Mouse (Mus musculus): ENCODE data around the gene Slc7a1. TPM values are rescaled to one million over a fixed set of nuclear protein-coding genes. Genes with fewer than 3 reads are reported as not detected.
A peak's percentile ranks its signal among the peaks of the same experiment; 100 is the strongest.

Gene Slc7a1
- total and polyA plus RNA-seq, 3 experiments: 20.5 to 78.3 (median 69.5) TPM

GRCm38 (mm10) chr5:148444974-148445373, 45.3 kb upstream of the Slc7a1 start:
- Histone ChIP-seq H3K79me2 (replicated peaks; ENCODE audit: control insufficient read depth, extremely low read depth, insufficient read depth, poor library complexity, severe bottlenecking) (no peaks in the 10 kb centered on the region), H3K36me3 (replicated peaks in 1 of 2; ENCODE audit: control insufficient read depth in 1 of 2, insufficient read depth in 1 of 2, low read length in 1 of 2) (no peaks in the 10 kb centered on the region), H3K27ac (ENCODE audit: insufficient read depth, low read depth) (no peak overlapping the region), H3K9me3 (replicated peaks; ENCODE audit: low read length) (peaks cover 10% of the 10 kb centered on the region), H3K27me3 (replicated peaks) (no peaks in the 10 kb centered on the region), H3K9ac (ENCODE audit: insufficient read depth, low read depth) (no peak overlapping the region), H3K4me1 (ENCODE audit: control insufficient read depth in 1 of 2, insufficient read depth in 2 of 2) (peaks cover 0 to 13% of the 10 kb centered on the region in 2 experiments; a peak in 2 of 4 replicates), H3K4me3 (replicated peaks in 1 of 3; ENCODE audit: low read depth in 2 of 3, low read length in 2 of 3, poor library complexity in 1 of 3) (no peak overlapping the region), H3K4me2 (ENCODE audit: insufficient read depth, low read depth, poor library complexity, severe bottlenecking) (no peak overlapping the region)
- in situ Hi-C loops (cut with MboI; ENCODE audit: low pct_ligation_motif_present, low pct_unique_long_range_greater_than_20kb, low sequenced_read_pairs): loop anchor here (5.0 kb wide), 1 partner anchor 108 kb away; no protein-coding TSS in a partner anchor
- dilution Hi-C loops (cut with MboI; ENCODE audit: extremely low pct_ligation_motif_present, extremely low pct_unique_long_range_greater_than_20kb, low sequenced_read_pairs): no loop called here
- TF ChIP-seq HCFC1 (IDR thresholded peaks at IDR 0.05; ENCODE audit: low read depth, low read length) (no peak), MXI1 (IDR thresholded peaks at IDR 0.05; ENCODE audit: low read depth, low read length) (no peak), USF2 (conservative IDR thresholded peaks at IDR 0.05; ENCODE audit: low read depth, low read length) (no peak), CTCF (conservative IDR thresholded peaks at IDR 0.05 in 1 of 2, IDR thresholded peaks at IDR 0.05 in 1 of 2; ENCODE audit: low read depth in 2 of 2, low read length in 2 of 2) (peak in 1 of 2 experiments; percentile 24; a peak in 1 of 4 replicates), POLR2AphosphoS2 (IDR thresholded peaks at IDR 0.05; ENCODE audit: low read depth, low read length) (no peak), IRF4 (IDR thresholded peaks at IDR 0.05; ENCODE audit: low read depth, low read length) (no peak)
- no peak for DNase-seq (ENCODE audit: extremely low read depth)

DNA sequence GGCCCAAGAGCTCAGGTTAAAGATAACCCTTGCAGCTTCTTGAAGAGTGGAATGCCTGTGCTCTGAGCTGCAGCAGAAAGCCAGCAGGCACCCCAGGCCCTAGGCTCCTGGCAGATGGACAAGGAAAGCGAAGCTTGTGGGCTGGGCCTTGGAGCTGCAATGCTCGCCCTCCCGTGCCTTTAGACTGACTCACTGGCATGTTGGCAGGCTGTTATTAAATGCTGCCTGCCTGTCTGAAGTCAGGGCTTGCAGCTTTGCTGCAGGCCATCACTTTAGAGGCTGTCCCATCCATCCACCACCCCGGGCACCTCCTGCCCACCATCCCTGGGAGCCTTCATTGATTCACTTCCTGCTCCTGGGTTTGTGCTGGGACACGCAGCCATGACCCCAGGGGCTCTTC, 44.0 kb upstream of the Slc7a1 start:
- in situ Hi-C loops (cut with MboI; ENCODE audit: low pct_ligation_motif_present, low pct_unique_long_range_greater_than_20kb, low sequenced_read_pairs): no loop called here
- H3K4me2 ChIP-seq (ENCODE audit: insufficient read depth, low read depth, poor library complexity, severe bottlenecking): no peak overlapping the region
- dilution Hi-C loops (cut with MboI; ENCODE audit: extremely low pct_ligation_motif_present, extremely low pct_unique_long_range_greater_than_20kb, low sequenced_read_pairs): no loop called here

DNA sequence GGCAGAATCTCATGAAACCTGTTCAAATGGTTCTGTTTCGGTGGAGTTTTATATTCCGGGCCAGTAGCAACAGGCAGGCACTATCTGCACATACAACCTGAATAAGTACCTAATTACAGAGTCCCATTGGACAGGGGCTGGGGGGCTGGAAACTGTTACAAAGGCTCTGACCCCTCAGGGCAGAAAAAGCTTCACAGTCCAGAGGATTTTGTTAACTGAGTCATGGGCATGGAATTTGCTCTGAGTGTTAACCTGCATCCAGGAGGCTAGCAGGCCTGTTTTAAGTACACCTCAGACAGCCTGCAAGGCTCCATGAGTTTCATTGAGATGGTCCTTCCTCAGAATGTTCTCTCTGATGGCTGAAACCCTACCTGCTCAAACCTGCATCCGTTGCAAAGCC, 36.0 kb upstream of the Slc7a1 start:
- no peak overlapping the region for H3K4me3 ChIP-seq (replicated peaks in 1 of 3; ENCODE audit: low read depth in 2 of 3, low read length in 2 of 3, poor library complexity in 1 of 3)
- DNase-seq (ENCODE audit: extremely low read depth): no peak
- TF ChIP-seq TCF12 (IDR thresholded peaks at IDR 0.05; ENCODE audit: low read depth, low read length): no peak
- TF ChIP-seq RAD21 (IDR thresholded peaks at IDR 0.05; ENCODE audit: low read depth, low read length): no peak
- no peak for TF ChIP-seq CHD2 (IDR thresholded peaks at IDR 0.05; ENCODE audit: low read length)
- no peak for TF ChIP-seq ZNF384 (IDR thresholded peaks at IDR 0.05; ENCODE audit: low read depth, low read length)
- TF ChIP-seq MEF2A (IDR thresholded peaks at IDR 0.05; ENCODE audit: borderline replicate concordance, low read depth, low read length): no peak
- no peak for TF ChIP-seq JUN (IDR thresholded peaks at IDR 0.05; ENCODE audit: insufficient read depth, low read depth, low read length)
- no peak for TF ChIP-seq UBTF (IDR thresholded peaks at IDR 0.05; ENCODE audit: low read depth, low read length)
- TF ChIP-seq NRF1 (IDR thresholded peaks at IDR 0.05; ENCODE audit: low read depth, low read length): no peak
- TF ChIP-seq MAZ (IDR thresholded peaks at IDR 0.05; ENCODE audit: low read depth, low read length): no peak
- no peak for TF ChIP-seq CTCF (conservative IDR thresholded peaks at IDR 0.05 in 1 of 2, IDR thresholded peaks at IDR 0.05 in 1 of 2; ENCODE audit: low read depth in 2 of 2, low read length in 2 of 2)
- no peak for TF ChIP-seq IRF4 (IDR thresholded peaks at IDR 0.05; ENCODE audit: low read depth, low read length)
- H3K27me3 ChIP-seq (replicated peaks): no peaks in the 10 kb centered on the region
- H3K9ac ChIP-seq (ENCODE audit: insufficient read depth, low read depth): no peak overlapping the region
- no peak overlapping the region for H3K27ac ChIP-seq (ENCODE audit: insufficient read depth, low read depth)
- no peaks in the 10 kb centered on the region for H3K4me1 ChIP-seq (ENCODE audit: control insufficient read depth in 1 of 2, insufficient read depth in 2 of 2)
- H3K4me2 ChIP-seq (ENCODE audit: insufficient read depth, low read depth, poor library complexity, severe bottlenecking): no peak overlapping the region
- no peaks in the 10 kb centered on the region for H3K36me3 ChIP-seq (replicated peaks in 1 of 2; ENCODE audit: control insufficient read depth in 1 of 2, insufficient read depth in 1 of 2, low read length in 1 of 2)
- no peaks in the 10 kb centered on the region for H3K9me3 ChIP-seq (replicated peaks; ENCODE audit: low read length)
- H3K79me2 ChIP-seq (replicated peaks; ENCODE audit: control insufficient read depth, extremely low read depth, insufficient read depth, poor library complexity, severe bottlenecking): no peaks in the 10 kb centered on the region
- dilution Hi-C loops (cut with MboI; ENCODE audit: extremely low pct_ligation_motif_present, extremely low pct_unique_long_range_greater_than_20kb, low sequenced_read_pairs) (no loop called here), in situ Hi-C loops (cut with MboI; ENCODE audit: low pct_ligation_motif_present, low pct_unique_long_range_greater_than_20kb, low sequenced_read_pairs) (no loop called here)

More for the DNA sequence above, 44.0 kb upstream of the Slc7a1 start:
- Histone ChIP-seq H3K36me3 (replicated peaks in 1 of 2; ENCODE audit: control insufficient read depth in 1 of 2, insufficient read depth in 1 of 2, low read length in 1 of 2) (no peaks in the 10 kb centered on the region), H3K27me3 (replicated peaks) (no peaks in the 10 kb centered on the region), H3K27ac (ENCODE audit: insufficient read depth, low read depth) (no peak overlapping the region), H3K4me1 (ENCODE audit: control insufficient read depth in 1 of 2, insufficient read depth in 2 of 2) (peaks cover 0 to 13% of the 10 kb centered on the region in 2 experiments; a peak in 2 of 4 replicates), H3K79me2 (replicated peaks; ENCODE audit: control insufficient read depth, extremely low read depth, insufficient read depth, poor library complexity, severe bottlenecking) (no peaks in the 10 kb centered on the region), H3K4me3 (replicated peaks in 1 of 3; ENCODE audit: low read depth in 2 of 3, low read length in 2 of 3, poor library complexity in 1 of 3) (no peak overlapping the region), H3K9ac (ENCODE audit: insufficient read depth, low read depth) (no peak overlapping the region), H3K9me3 (replicated peaks; ENCODE audit: low read length) (peaks cover 10% of the 10 kb centered on the region)
- DNase-seq (ENCODE audit: extremely low read depth): no peak
- TF ChIP-seq SMC3 (IDR thresholded peaks at IDR 0.05; ENCODE audit: low read depth, low read length) (no peak), CHD1 (IDR thresholded peaks at IDR 0.05; ENCODE audit: low read depth, low read length) (no peak), PAX5 (IDR thresholded peaks at IDR 0.05; ENCODE audit: low read length) (no peak), CTCF (conservative IDR thresholded peaks at IDR 0.05 in 1 of 2, IDR thresholded peaks at IDR 0.05 in 1 of 2; ENCODE audit: low read depth in 2 of 2, low read length in 2 of 2) (no peak), JUN (IDR thresholded peaks at IDR 0.05; ENCODE audit: insufficient read depth, low read depth, low read length) (no peak), ETS1 (conservative IDR thresholded peaks at IDR 0.05; ENCODE audit: low read depth, low read length) (no peak), ZMIZ1 (IDR thresholded peaks at IDR 0.05; ENCODE audit: low read depth, low read length) (no peak), UBTF (IDR thresholded peaks at IDR 0.05; ENCODE audit: low read depth, low read length) (no peak), TCF12 (IDR thresholded peaks at IDR 0.05; ENCODE audit: low read depth, low read length) (no peak), BHLHE40 (IDR thresholded peaks at IDR 0.05; ENCODE audit: low read depth, low read length) (no peak), CHD2 (IDR thresholded peaks at IDR 0.05; ENCODE audit: low read length) (no peak), MAFK (IDR thresholded peaks at IDR 0.05; ENCODE audit: insufficient replicate concordance, low read length) (no peak), USF1 (IDR thresholded peaks at IDR 0.05; ENCODE audit: low read depth, low read length) (no peak), MXI1 (IDR thresholded peaks at IDR 0.05; ENCODE audit: low read depth, low read length) (no peak), ZKSCAN1 (IDR thresholded peaks at IDR 0.05; ENCODE audit: borderline replicate concordance, low read depth, low read length) (no peak), EP300 (IDR thresholded peaks at IDR 0.05; ENCODE audit: low read length) (no peak)
